Mouse (Mus musculus): ENCODE results near the gene Mtf1. TPM values are rescaled to one million over a fixed set of nuclear protein-coding genes. Genes with fewer than 3 reads are reported as not detected.

Gene Mtf1
- total and polyA plus RNA-seq, 3 experiments, result 17.8 to 37.8 (median 28.9) TPM

- TF ChIP-seq GABPA (IDR thresholded peaks at IDR 0.05; ENCODE audit: low read depth, low read length) (no peak), GATA1 (IDR thresholded peaks at IDR 0.05; ENCODE audit: low read depth, low read length) (peak; percentile 95), ELF1 (IDR thresholded peaks at IDR 0.05; ENCODE audit: low read depth, low read length) (no peak), EP300 (IDR thresholded peaks at IDR 0.05; ENCODE audit: low read depth in 1 of 2, low read length in 2 of 2) (peak; percentile 91 to 93), MXI1 (IDR thresholded peaks at IDR 0.05; ENCODE audit: low read depth, low read length) (peak; percentile 79; the same call in 1 of the 2 replicates), ZC3H11A (IDR thresholded peaks at IDR 0.05; ENCODE audit: low read depth, low read length) (no peak), TBP (IDR thresholded peaks at IDR 0.05; ENCODE audit: low read depth, low read length) (peak; percentile 73), BHLHE40 (IDR thresholded peaks at IDR 0.05; ENCODE audit: borderline replicate concordance, low read depth, low read length) (no peak), CHD2 (IDR thresholded peaks at IDR 0.05; ENCODE audit: low read length) (no peak), KAT2A (conservative IDR thresholded peaks at IDR 0.05; ENCODE audit: low read depth, low read length) (no peak), NELFE (IDR thresholded peaks at IDR 0.05; ENCODE audit: low read depth, low read length) (no peak), POLR2A (IDR thresholded peaks at IDR 0.05; ENCODE audit: control insufficient read depth in 1 of 2, insufficient read depth in 1 of 2, low read depth in 1 of 2, low read length in 2 of 2, poor library complexity in 1 of 2) (no peak), MYB (IDR thresholded peaks at IDR 0.05; ENCODE audit: low read depth, low read length) (0 out of 2 replicates have a peak, but pooled peaks have one; percentile 29), MAZ (IDR thresholded peaks at IDR 0.05; ENCODE audit: low read depth, low read length) (0 out of 2 replicates have a peak, but pooled peaks have one; percentile 28), MAX (IDR thresholded peaks at IDR 0.05; ENCODE audit: low read length) (no peak), ZKSCAN1 (IDR thresholded peaks at IDR 0.05; ENCODE audit: low read depth, low read length) (no peak), SIN3A (IDR thresholded peaks at IDR 0.05; ENCODE audit: low read length) (peak; percentile 77), TCF12 (IDR thresholded peaks at IDR 0.05; ENCODE audit: low read depth, low read length) (peak; percentile 97), HCFC1 (IDR thresholded peaks at IDR 0.05; ENCODE audit: low read depth, low read length) (no peak), ZNF384 (IDR thresholded peaks at IDR 0.05; ENCODE audit: low read depth, low read length) (peak; percentile 54), MYC (IDR thresholded peaks at IDR 0.05; ENCODE audit: low read depth, low read length) (peak; percentile 70; the same call in 1 of the 2 replicates), USF2 (IDR thresholded peaks at IDR 0.05; ENCODE audit: borderline replicate concordance in 1 of 2, insufficient read depth in 1 of 2, low read depth in 1 of 2, low read length in 2 of 2) (no peak), ETS1 (IDR thresholded peaks at IDR 0.05; ENCODE audit: low read depth, low read length) (peak; percentile 73), CHD1 (IDR thresholded peaks at IDR 0.05; ENCODE audit: low read depth, low read length) (no peak), TAL1 (IDR thresholded peaks at IDR 0.05; ENCODE audit: low read length) (peak; percentile 91), ZMIZ1 (IDR thresholded peaks at IDR 0.05; ENCODE audit: low read depth, low read length) (no peak), CTCF (IDR thresholded peaks at IDR 0.05 in 2 of 3, conservative IDR thresholded peaks at IDR 0.05 in 1 of 3; ENCODE audit: control insufficient read depth in 1 of 3, insufficient read depth in 1 of 3, low read depth in 2 of 3, low read length in 3 of 3, poor library complexity in 1 of 3, severe bottlenecking in 1 of 3) (no peak), RCOR1 (IDR thresholded peaks at IDR 0.05; ENCODE audit: low read depth, low read length) (peak; percentile 84)
- Histone ChIP-seq H3K4me3 (ENCODE audit: control insufficient read depth in 1 of 2, insufficient read depth in 1 of 2, low read depth in 2 of 2, low read length in 2 of 2) (no peak overlapping the region), H3K27ac (ENCODE audit: control insufficient read depth, low read depth, low read length) (peak overlapping the region; percentile 48), H3K4me1 (ENCODE audit: control insufficient read depth in 1 of 2, insufficient read depth in 2 of 2, low read length in 2 of 2) (peaks cover 22 to 48% of the 10 kb centered on the region in 2 experiments), H3K9me3 (replicated peaks; ENCODE audit: insufficient read depth, low read length) (no peaks in the 10 kb centered on the region), H3K9ac (ENCODE audit: control insufficient read depth, low read depth, low read length, poor library complexity, severe bottlenecking) (no peak overlapping the region), H3K27me3 (ENCODE audit: control insufficient read depth in 1 of 2, insufficient read depth in 2 of 2, low read length in 2 of 2) (no peaks in the 10 kb centered on the region), H3K79me2 (ENCODE audit: control insufficient read depth, insufficient read depth, low read length, poor library complexity) (peaks cover 20% of the 10 kb centered on the region), H3K36me3 (ENCODE audit: control insufficient read depth in 1 of 2, insufficient read depth in 2 of 2, low read length in 2 of 2) (peaks cover 8 to 43% of the 10 kb centered on the region in 2 experiments)
- DNase-seq (ENCODE audit: low read depth, low spot score), result peak; percentile 80
Observed at GRCm38 (mm10) chr4:124774429-124774828, 27.5 kb upstream of the Mtf1 start.

Data from MEL (cell line).